Mouse (Mus musculus) lung, postnatal 0 days (tissue): Measurements from ENCODE around the gene Ciz1.

Experiments
- CTCF ChIP-seq: IDR thresholded peaks from 2 replicates; pipeline ENCODE4 v1.5.1; 2016; ENCODE audit warnings: antibody characterized with exemption, mild to moderate bottlenecking
- EP300 ChIP-seq: IDR thresholded peaks from 2 replicates; pipeline ENCODE4 v1.6.1; 2016; ENCODE audit warnings: antibody characterized with exemption, mild to moderate bottlenecking, control low read depth

DNA sequence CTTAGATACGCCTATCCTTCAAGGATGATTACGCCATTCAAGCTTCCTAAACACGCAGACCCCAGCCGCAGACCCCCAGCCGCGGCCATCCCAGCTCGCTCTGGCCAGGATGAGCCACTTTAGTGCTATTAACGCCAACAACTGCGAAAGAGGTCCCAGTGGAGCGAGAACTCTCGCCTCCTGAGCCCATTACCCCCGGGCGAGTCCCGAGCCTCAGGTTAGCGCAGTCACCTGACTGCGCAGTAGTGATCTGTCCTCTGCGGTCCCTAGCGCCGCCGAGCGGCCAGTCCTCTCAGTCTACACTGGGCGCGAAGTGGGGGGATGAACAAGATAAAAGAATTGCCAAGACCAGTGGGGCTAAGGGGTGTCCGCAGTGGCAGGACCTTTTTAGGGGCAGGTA lies 9.3 kb downstream of the Ciz1 start:
- peak; percentile 76 for TF ChIP-seq CTCF
- no peak for TF ChIP-seq EP300
